Comparison of ENCODE assay signal across 19 mouse cellular contexts in the genomic region with DNA sequence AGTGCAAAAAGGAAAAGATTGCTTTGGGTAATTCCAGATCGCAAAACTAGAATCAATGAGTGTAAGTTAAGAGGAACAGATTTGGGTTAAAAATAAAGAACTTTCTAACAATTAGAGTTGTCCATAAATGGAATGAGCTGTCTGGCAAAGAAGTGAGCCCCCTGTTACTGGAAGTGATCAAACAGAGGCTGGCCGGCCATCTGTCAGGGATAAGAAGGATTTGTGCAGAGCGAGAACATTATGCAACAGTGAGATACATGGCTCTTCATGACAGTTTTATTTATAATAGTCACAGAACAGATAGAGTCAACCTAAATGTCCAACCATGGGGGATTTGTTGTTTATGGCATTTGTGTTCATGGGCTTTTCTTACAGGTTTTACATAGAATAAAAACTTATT. TPM values are rescaled to one million over a fixed set of nuclear protein-coding genes. Genes with fewer than 3 reads are reported as not detected.
DNase-seq lines count a peak whose midpoint lies in the region; ATAC-seq lines count a peak whose summit lies in the region.
"Had no signal": no experiment of that assay in that cellular context is flagged by ENCODE, and none has a peak within 500 bp of the region (broad histone marks: within the 10 kb centered on the region; RNA-seq: fewer than 3 reads in every experiment).

No protein-coding gene starts in this region.

- ATAC-seq in cerebellum, adult (ENCODE audit: insufficient number of reproducible peaks, low FRiP score, low TSS enrichment): 0 out of 2 replicates have a peak, but pooled peaks have one; percentile 57
- ATAC-seq in kidney, embryonic 15.5 days (replicated peaks; ENCODE audit: low FRiP score): no peak
- ATAC-seq: CD4-positive, CD25-positive, alpha-beta regulatory T cell, adult 4 months; intestine, embryonic 16.5 days; midbrain, embryonic 15.5 days had no signal

- no peaks in the 10 kb centered on the region for H3K36me3 ChIP-seq in kidney, embryonic 15.5 days
- H3K36me3 ChIP-seq: embryonic facial prominence, embryonic 13.5 days; G1E; hindbrain, embryonic 12.5 days; limb, embryonic 13.5 days; midbrain, embryonic 15.5 days had no signal

- H3K27me3 ChIP-seq in kidney, embryonic 15.5 days: no peaks in the 10 kb centered on the region
- H3K27me3 ChIP-seq: embryonic facial prominence, embryonic 13.5 days; hindbrain, embryonic 12.5 days; limb, embryonic 13.5 days; midbrain, embryonic 15.5 days had no signal

- no peak for DNase-seq in cerebellum, postnatal 4 days (ENCODE audit: low spot score in 2 of 2)
- peak; percentile 65 to 79 for DNase-seq in right cerebral cortex, postnatal 10 days (ENCODE audit: low spot score in 2 of 2)
- no peak for DNase-seq in right cerebral cortex, postnatal 14 days
- DNase-seq in layer of hippocampus, adult 9-10 months (ENCODE audit: low spot score): peak; percentile 50
- no peak for DNase-seq in Muller cell, postnatal 12 days (ENCODE audit: inconsistent ontology term)
- no peak for DNase-seq in c-Kit-positive CD71-positive TER-119-positive erythroid progenitor cells, embryonic 14.5 days (ENCODE audit: low spot score)
- DNase-seq: gastrocnemius, postnatal 14 days; kidney, postnatal 10 days; thymus, postnatal 36 days had no signal

- H3K27ac ChIP-seq in kidney, embryonic 15.5 days: no peak overlapping the region
- H3K27ac ChIP-seq: embryonic facial prominence, embryonic 13.5 days; hindbrain, embryonic 12.5 days; limb, embryonic 13.5 days; liver, embryonic 14.5 days; midbrain, embryonic 15.5 days had no signal

- H3K4me3 ChIP-seq in kidney, embryonic 15.5 days (replicated peaks): no peak overlapping the region
- H3K4me3 ChIP-seq: embryonic facial prominence, embryonic 13.5 days; hindbrain, embryonic 12.5 days; limb, embryonic 13.5 days; midbrain, embryonic 15.5 days had no signal

- H3K9me3 ChIP-seq in kidney, embryonic 15.5 days (replicated peaks): no peaks in the 10 kb centered on the region
- H3K9me3 ChIP-seq: embryonic facial prominence, embryonic 13.5 days; hindbrain, embryonic 12.5 days; limb, embryonic 13.5 days; midbrain, embryonic 15.5 days had no signal

- no peak overlapping the region for H3K9ac ChIP-seq in kidney, embryonic 15.5 days
- H3K9ac ChIP-seq: embryonic facial prominence, embryonic 13.5 days; hindbrain, embryonic 12.5 days; limb, embryonic 13.5 days; liver, embryonic 14.5 days; midbrain, embryonic 15.5 days had no signal

- H3K4me2 ChIP-seq in kidney, embryonic 15.5 days: no peak overlapping the region
- H3K4me2 ChIP-seq: embryonic facial prominence, embryonic 13.5 days; hindbrain, embryonic 12.5 days; limb, embryonic 13.5 days; midbrain, embryonic 15.5 days had no signal

- 84% methylated on average over 3 of the region's 3 CpGs for WGBS in kidney, embryonic 15.5 days

- no peaks in the 10 kb centered on the region for H3K4me1 ChIP-seq in kidney, embryonic 15.5 days
- H3K4me1 ChIP-seq: embryonic facial prominence, embryonic 13.5 days; hindbrain, embryonic 12.5 days; limb, embryonic 13.5 days; midbrain, embryonic 15.5 days had no signal

RNA-seq across cellular contexts. Expression of gene Upp2, which starts 46.6 kb away (rescaled TPM):
- polyA plus RNA-seq in kidney, embryonic 15.5 days (2015; fragmentation: Nextera tagmentation; extraction: Ambion mirVana): 7.7 and 7.8 TPM in 2 replicates
- polyA plus RNA-seq: CD4-positive, CD25-positive, alpha-beta regulatory T cell, adult 4 months; G1E had no signal

RNA-seq across cellular contexts. Expression of gene Acvr1, which starts 46.8 kb away (rescaled TPM):
- 5.2 and 5.7 TPM in 2 replicates for polyA plus RNA-seq in kidney, embryonic 15.5 days (2015; fragmentation: Nextera tagmentation; extraction: Ambion mirVana)
- polyA plus RNA-seq: G1E had no signal

Comparison
In these comparisons a context has a peak if more than half of its experiments do, and no peak if none do; other contexts are left out.
1. DNase-seq: peak in right cerebral cortex, postnatal 10 days (2 of 2) and layer of hippocampus, adult 9-10 months (single experiment); none in cerebellum, postnatal 4 days (0 of 2), right cerebral cortex, postnatal 14 days (single experiment), Muller cell, postnatal 12 days (single experiment) and c-Kit-positive CD71-positive TER-119-positive erythroid progenitor cells, embryonic 14.5 days (single experiment).